Mouse (Mus musculus): Measurements from ENCODE around the gene Dtx1.

- TF ChIP-seq POLR2A (IDR thresholded peaks at IDR 0.05; ENCODE audit: low read depth, low read length): no peak
- no peak for TF ChIP-seq CTCF (IDR thresholded peaks at IDR 0.05; ENCODE audit: extremely low read depth, insufficient read depth, insufficient read length, insufficient replicate concordance)
These were observed 65.9 kb downstream of the Dtx1 start for GRCm38 (mm10) chr5:120645851-120646250.
